Mouse (Mus musculus) B cell, adult 2 months (primary cell): ENCODE results near the gene Olfr291.

ENCODE experiments used
- DNase-seq, 2 experiments: peaks; one replicate each; pipeline ENCODE4 v3.0.0; 2022

The Olfr291 gene

GRCm38 (mm10) chr7:84853253-84853652, at the start of gene Olfr291:
Olfr291 (plus strand) TSS chr7:84853553.
- DNase-seq: no peak

- DNase-seq: no peak
Measured at GRCm38 (mm10) chr7:84805224-84805623, 48.1 kb upstream of the Olfr291 start.

- no peak for DNase-seq
Measured at GRCm38 (mm10) chr7:84806159-84806558, 47.2 kb upstream of the Olfr291 start.

GRCm38 (mm10) chr7:84884530-84884929, 31.2 kb downstream of the Olfr291 start:
- DNase-seq: no peak
